Mouse (Mus musculus) heart, postnatal 0 days (tissue): ENCODE measurements at regions not wholly inside any gene's neighbourhood (a gene's known extent, or its start where the extent isn't known, plus 50 kb on each side); places are given as distances from the start of the nearest gene placed in this dataset.

ENCODE experiments used
- CTCF ChIP-seq: IDR thresholded peaks from 2 replicates; pipeline ENCODE4 v1.5.1; 2016; ENCODE audit warnings: antibody characterized with exemption, control low read depth, low read depth
- EP300 ChIP-seq: IDR thresholded peaks from 2 replicates; pipeline ENCODE4 v1.6.1; 2016; ENCODE audit warnings: antibody characterized with exemption, low read depth

DNA sequence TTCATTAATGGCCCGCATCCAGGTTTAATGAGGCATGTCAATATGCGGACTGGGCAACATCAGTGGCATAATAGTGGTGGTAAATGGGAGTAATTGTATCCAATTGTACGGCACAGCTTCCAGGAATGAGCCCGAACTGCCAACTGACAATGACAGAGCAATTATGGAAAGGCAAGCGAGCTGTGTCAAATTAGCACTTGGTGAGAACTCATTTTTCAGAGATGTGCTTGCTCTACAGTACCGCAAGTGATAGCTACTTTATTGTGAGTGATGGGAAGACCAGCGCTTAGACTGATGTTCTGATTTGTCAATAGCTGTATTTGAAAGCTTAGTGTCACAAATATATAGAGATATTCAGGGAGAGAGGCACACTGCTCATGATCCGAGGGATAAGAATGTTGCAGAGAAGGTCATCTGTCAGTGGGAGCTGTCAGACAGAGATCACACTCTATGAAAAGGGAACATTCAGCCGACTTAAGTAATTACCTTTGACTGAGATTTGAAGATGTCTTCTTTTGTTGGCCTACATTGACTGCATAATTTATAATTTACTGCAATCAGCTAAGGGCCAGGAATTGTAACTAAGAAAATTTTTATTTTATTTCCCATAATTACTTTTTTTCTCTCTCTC lies 290.7 kb downstream of the Tfec start:
- TF ChIP-seq CTCF, result no peak
- no peak for TF ChIP-seq EP300
